Mouse (Mus musculus) midbrain, embryonic 14.5 days (tissue): ENCODE measurements at regions not wholly inside any gene's neighbourhood (a gene's known extent, or its start where the extent isn't known, plus 50 kb on each side); places are given as distances from the start of the nearest gene placed in this dataset.

ENCODE experiments used
- ATAC-seq: fragments of 200-750 bp; cut with Nextera tagmentation; 2 replicates; pipeline ENCODE4 v1.8.0; 2017; ENCODE audit warnings: moderate number of reproducible peaks, moderate library complexity; ENCODE audit not compliant: low FRiP score, low TSS enrichment
- DNase-seq: peaks from one replicate; pipeline ENCODE4 v3.0.0-alpha.2; 2015
- H3K27ac ChIP-seq: fragments of 300-500 bp; sonication (generic); replicated peaks from 2 replicates; pipeline ENCODE4 v1.5.1; 2014; ENCODE audit warnings: mild to moderate bottlenecking, low read depth, low read length, moderate library complexity
- H3K27me3 ChIP-seq: fragments of 300-500 bp; sonication (generic); 2 replicates; pipeline ENCODE4 v1.6.1; 2014; ENCODE audit warnings: low read length, control low read depth, mixed read lengths; ENCODE audit not compliant: control insufficient read depth, insufficient read depth
- H3K36me3 ChIP-seq: fragments of 300-500 bp; sonication (generic); 2 replicates; pipeline ENCODE4 v1.6.1; 2014; ENCODE audit warnings: low read length, control low read depth; ENCODE audit not compliant: control insufficient read depth, insufficient read depth
- H3K4me1 ChIP-seq: fragments of 300-500 bp; sonication (generic); 2 replicates; pipeline ENCODE4 v1.6.1; 2014; ENCODE audit warnings: mild to moderate bottlenecking, antibody characterized with exemption, low read length, control low read depth; ENCODE audit not compliant: control insufficient read depth, insufficient read depth
- H3K4me2 ChIP-seq: fragments of 300-500 bp; sonication (generic); 2 replicates; pipeline ENCODE4 v1.6.1; 2014; ENCODE audit warnings: mild to moderate bottlenecking, low read length, moderate library complexity
- H3K4me3 ChIP-seq: fragments of 300-500 bp; sonication (generic); replicated peaks from 2 replicates; pipeline ENCODE4 v1.5.1; 2014; ENCODE audit warnings: low read depth, low read length
- H3K9ac ChIP-seq: fragments of 300-500 bp; sonication (generic); replicated peaks from 2 replicates; pipeline ENCODE4 v1.6.1; 2014; ENCODE audit warnings: mild to moderate bottlenecking, low read length, moderate library complexity
- H3K9me3 ChIP-seq: fragments of 300-500 bp; sonication (generic); 2 replicates; pipeline ENCODE4 v1.6.1; 2016; ENCODE audit warnings: low read length, control low read depth, mixed read lengths; ENCODE audit not compliant: control insufficient read depth
- WGBS: fragments of 180-500 bp; shearing (Covaris S2); extraction: QIAGEN DNeasy Blood & Tissue Kit; methylation state at CpG from one replicate; pipeline ENCODE4 v1.1.7; 2014; 5-methylcytosine and 5-hydroxymethylcytosine counted together

- Histone ChIP-seq H3K27me3 (no peaks in the 10 kb centered on the region), H3K9ac (no peak overlapping the region), H3K4me1 (0 out of 2 replicates have a peak, but pooled peaks cover 5% of the 10 kb centered on the region), H3K4me3 (no peak overlapping the region), H3K4me2 (no peak overlapping the region), H3K9me3 (no peaks in the 10 kb centered on the region), H3K36me3 (no peaks in the 10 kb centered on the region), H3K27ac (no peak overlapping the region)
- 85% methylated on average over 7 of the region's 7 CpGs for WGBS
- DNase-seq = no peak
- ATAC-seq = no peak
Measured at GRCm38 (mm10) chr17:83899588-83900152, 51.9 kb upstream of the Haao start.

GRCm38 (mm10) chr17:83898531-83898930, 50.8 kb upstream of the Haao start:
- DNase-seq (no peak), ATAC-seq (no peak)
- Histone ChIP-seq H3K9me3 (no peaks in the 10 kb centered on the region), H3K4me3 (no peak overlapping the region), H3K36me3 (no peaks in the 10 kb centered on the region), H3K27ac (no peak overlapping the region), H3K9ac (no peak overlapping the region), H3K4me2 (no peak overlapping the region), H3K4me1 (0 out of 2 replicates have a peak, but pooled peaks cover 5% of the 10 kb centered on the region), H3K27me3 (no peaks in the 10 kb centered on the region)
- WGBS = 88% methylated on average over 5 of the region's 5 CpGs
